Mouse (Mus musculus): ENCODE data around the gene Ppp1r9b. TPM values are rescaled to one million over a fixed set of nuclear protein-coding genes. Genes with fewer than 3 reads are reported as not detected.

The Ppp1r9b gene
- polyA plus RNA-seq, 1 experiment: 29.4 TPM

DNA sequence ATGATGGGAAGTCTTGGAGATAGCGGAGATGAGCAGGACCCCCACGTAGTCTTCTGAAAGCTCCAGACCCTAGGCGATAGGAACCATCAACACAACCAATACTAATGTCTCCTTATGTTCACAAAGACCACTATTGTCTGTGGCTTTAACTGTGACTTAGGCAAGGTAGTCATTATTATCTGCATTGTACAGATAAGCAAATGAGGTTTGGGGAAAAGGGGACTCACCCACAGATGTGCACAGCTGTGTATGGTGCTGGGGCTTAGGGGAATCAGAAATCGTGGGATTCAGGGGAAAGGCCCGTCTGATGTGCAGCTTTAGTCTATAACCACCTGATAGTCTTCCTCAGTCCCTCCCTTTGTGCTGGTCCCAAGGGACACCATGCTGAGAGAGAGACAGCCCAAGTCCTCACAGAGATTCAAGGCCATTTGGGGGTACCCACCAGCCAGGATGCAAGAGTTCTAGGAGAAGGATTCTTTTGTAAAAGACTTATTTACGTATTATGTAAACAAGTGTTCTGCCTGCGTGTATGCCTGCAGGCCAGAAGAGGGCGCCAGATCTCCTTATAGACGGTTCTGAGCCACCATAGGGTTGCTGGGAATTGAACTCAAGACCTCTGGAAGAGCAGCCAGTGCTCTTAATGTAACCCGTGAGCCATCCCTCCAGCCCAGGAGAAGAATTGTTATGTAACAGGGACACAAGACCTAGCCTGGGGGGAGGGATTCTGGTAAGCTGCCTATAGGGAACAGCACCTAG lies 31.6 kb downstream of the Ppp1r9b start:
- peaks cover 6% of the 10 kb centered on the region; the same call in 1 of the 2 replicates for H3K36me3 ChIP-seq (ENCODE audit: control insufficient read depth, insufficient read depth, low read length)
- peaks cover 9% of the 10 kb centered on the region; the same call in 1 of the 2 replicates for H3K27me3 ChIP-seq (ENCODE audit: control insufficient read depth, insufficient read depth, low read length)
- TF ChIP-seq POLR2A (IDR thresholded peaks at IDR 0.05; ENCODE audit: low read depth, low read length) (no peak), CTCF (IDR thresholded peaks at IDR 0.05; ENCODE audit: extremely low read depth, insufficient read length, insufficient replicate concordance, low read depth, low read length) (peak; percentile 61; the same call in 1 of the 2 replicates)
- no peak overlapping the region for H3K27ac ChIP-seq (ENCODE audit: insufficient read depth, low read depth, low read length)
- 65% methylated on average over 10 of the region's 10 CpGs for WGBS
- H3K4me3 ChIP-seq (ENCODE audit: low read depth, low read length): no peak overlapping the region
- no peaks in the 10 kb centered on the region for H3K4me1 ChIP-seq (ENCODE audit: control insufficient read depth, insufficient read depth, insufficient read length, low read length)

- no peaks in the 10 kb centered on the region for H3K4me1 ChIP-seq (ENCODE audit: control insufficient read depth, insufficient read depth, insufficient read length, low read length)
- peaks cover 15% of the 10 kb centered on the region; the same call in 1 of the 2 replicates for H3K36me3 ChIP-seq (ENCODE audit: control insufficient read depth, insufficient read depth, low read length)
- peaks cover 9% of the 10 kb centered on the region; the same call in 1 of the 2 replicates for H3K27me3 ChIP-seq (ENCODE audit: control insufficient read depth, insufficient read depth, low read length)
- TF ChIP-seq POLR2A (IDR thresholded peaks at IDR 0.05; ENCODE audit: low read depth, low read length): no peak
- TF ChIP-seq CTCF (IDR thresholded peaks at IDR 0.05; ENCODE audit: extremely low read depth, insufficient read length, insufficient replicate concordance, low read depth, low read length): no peak
- no peak overlapping the region for H3K4me3 ChIP-seq (ENCODE audit: low read depth, low read length)
- WGBS: 86% methylated on average over 9 of the region's 9 CpGs
- H3K27ac ChIP-seq (ENCODE audit: insufficient read depth, low read depth, low read length): no peak overlapping the region
These were observed 32.6 kb downstream of the Ppp1r9b start for GRCm38 (mm10) chr11:95023481-95023880.

- Histone ChIP-seq H3K36me3 (ENCODE audit: control insufficient read depth, insufficient read depth, low read length) (peaks cover 22% of the 10 kb centered on the region; the same call in 1 of the 2 replicates), H3K27me3 (ENCODE audit: control insufficient read depth, insufficient read depth, low read length) (peaks cover 8% of the 10 kb centered on the region; the same call in 1 of the 2 replicates), H3K4me3 (ENCODE audit: low read depth, low read length) (no peak overlapping the region), H3K27ac (ENCODE audit: insufficient read depth, low read depth, low read length) (no peak overlapping the region), H3K4me1 (ENCODE audit: control insufficient read depth, insufficient read depth, insufficient read length, low read length) (no peaks in the 10 kb centered on the region)
- 76% methylated on average over 29 of the region's 29 CpGs for WGBS
- no peak for TF ChIP-seq POLR2A (IDR thresholded peaks at IDR 0.05; ENCODE audit: low read depth, low read length)
These were observed 33.8 kb downstream of the Ppp1r9b start for GRCm38 (mm10) chr11:95024439-95025184.

DNA sequence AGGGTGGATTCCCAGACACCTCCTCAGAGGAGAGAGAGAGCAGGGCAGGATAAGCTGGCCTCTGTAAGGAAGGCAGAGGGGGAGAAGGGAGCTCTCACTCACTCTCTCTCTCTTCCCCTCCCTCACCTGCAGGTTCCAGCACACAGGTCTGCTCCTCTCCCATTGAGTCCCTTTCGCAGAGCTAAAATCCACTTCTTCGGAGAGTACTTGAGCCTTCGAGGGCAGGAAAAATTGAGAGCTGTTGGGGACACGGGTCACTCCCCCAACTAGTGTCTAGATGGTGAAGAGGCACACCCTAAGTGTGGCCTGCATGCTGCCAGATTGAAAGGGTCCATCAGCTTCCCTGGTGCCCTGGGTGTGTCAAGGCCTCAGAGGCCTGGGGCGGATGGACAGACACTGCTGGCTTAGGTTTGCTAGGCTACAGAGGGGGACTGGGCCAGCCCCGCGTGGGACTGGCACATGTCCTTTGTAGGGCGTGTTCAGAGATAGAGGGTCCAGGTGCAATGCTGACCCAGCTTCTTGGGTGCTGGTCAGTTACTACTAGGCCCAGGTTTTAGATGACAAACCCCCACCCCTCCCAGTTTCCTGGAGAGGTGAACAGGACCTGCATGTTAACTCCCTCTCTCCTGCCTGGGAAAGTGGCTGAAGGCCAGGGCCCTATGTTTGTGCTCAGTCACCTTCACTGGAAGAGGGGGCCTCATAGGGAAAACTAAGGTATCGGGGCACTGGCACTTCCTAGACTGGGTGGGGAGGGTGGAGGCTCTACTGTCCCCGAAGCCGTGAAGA lies 34.6 kb downstream of the Ppp1r9b start:
- 78% methylated on average over 11 of the region's 11 CpGs for WGBS
- H3K4me3 ChIP-seq (ENCODE audit: low read depth, low read length): no peak overlapping the region
- H3K27ac ChIP-seq (ENCODE audit: insufficient read depth, low read depth, low read length): no peak overlapping the region
- H3K27me3 ChIP-seq (ENCODE audit: control insufficient read depth, insufficient read depth, low read length): 0 out of 2 replicates have a peak, but pooled peaks cover under 1% of the 10 kb centered on the region
- H3K36me3 ChIP-seq (ENCODE audit: control insufficient read depth, insufficient read depth, low read length): peaks cover 24% of the 10 kb centered on the region; the same call in 1 of the 2 replicates
- TF ChIP-seq CTCF (IDR thresholded peaks at IDR 0.05; ENCODE audit: extremely low read depth, insufficient read length, insufficient replicate concordance, low read depth, low read length) (no peak), POLR2A (IDR thresholded peaks at IDR 0.05; ENCODE audit: low read depth, low read length) (no peak)
- H3K4me1 ChIP-seq (ENCODE audit: control insufficient read depth, insufficient read depth, insufficient read length, low read length): no peaks in the 10 kb centered on the region

- peaks cover 28% of the 10 kb centered on the region for H3K36me3 ChIP-seq (ENCODE audit: control insufficient read depth, insufficient read depth, low read length)
- no peaks in the 10 kb centered on the region for H3K4me1 ChIP-seq (ENCODE audit: control insufficient read depth, insufficient read depth, insufficient read length, low read length)
- H3K4me3 ChIP-seq (ENCODE audit: low read depth, low read length): no peak overlapping the region
- H3K27me3 ChIP-seq (ENCODE audit: control insufficient read depth, insufficient read depth, low read length): no peaks in the 10 kb centered on the region
- whole genome bisulfite sequencing: 83% methylated on average over 6 of the region's 6 CpGs
- no peak overlapping the region for H3K27ac ChIP-seq (ENCODE audit: insufficient read depth, low read depth, low read length)
- no peak for TF ChIP-seq CTCF (IDR thresholded peaks at IDR 0.05; ENCODE audit: extremely low read depth, insufficient read length, insufficient replicate concordance, low read depth, low read length)
- no peak for TF ChIP-seq POLR2A (IDR thresholded peaks at IDR 0.05; ENCODE audit: low read depth, low read length)
These were observed 35.3 kb downstream of the Ppp1r9b start for GRCm38 (mm10) chr11:95026090-95026542.

DNA sequence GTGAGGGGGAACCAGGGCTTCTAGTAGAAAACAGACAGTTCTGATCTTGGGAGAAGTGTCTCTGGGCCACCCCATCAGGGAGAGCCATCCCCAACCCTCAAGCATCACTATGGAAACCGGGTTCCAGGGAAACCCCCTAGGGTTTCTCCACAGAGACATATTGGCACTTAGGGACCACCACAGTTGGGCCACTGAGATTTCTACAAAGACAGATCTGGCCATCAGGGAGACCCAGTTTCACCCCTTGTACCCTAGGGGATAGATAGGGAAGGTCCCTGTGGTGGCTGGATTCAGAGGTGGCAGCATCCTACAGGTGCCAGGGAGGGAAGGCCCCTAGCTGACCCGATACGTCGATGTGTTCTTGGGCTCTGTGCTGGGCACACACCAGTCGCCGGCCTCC lies 36.0 kb downstream of the Ppp1r9b start:
- Histone ChIP-seq H3K27ac (ENCODE audit: insufficient read depth, low read depth, low read length) (no peak overlapping the region), H3K27me3 (ENCODE audit: control insufficient read depth, insufficient read depth, low read length) (no peaks in the 10 kb centered on the region), H3K36me3 (ENCODE audit: control insufficient read depth, insufficient read depth, low read length) (peaks cover 33% of the 10 kb centered on the region), H3K4me3 (ENCODE audit: low read depth, low read length) (no peak overlapping the region), H3K4me1 (ENCODE audit: control insufficient read depth, insufficient read depth, insufficient read length, low read length) (no peaks in the 10 kb centered on the region)
- no peak for TF ChIP-seq CTCF (IDR thresholded peaks at IDR 0.05; ENCODE audit: extremely low read depth, insufficient read length, insufficient replicate concordance, low read depth, low read length)
- TF ChIP-seq POLR2A (IDR thresholded peaks at IDR 0.05; ENCODE audit: low read depth, low read length): no peak
- WGBS: 88% methylated on average over 6 of the region's 6 CpGs
